Mouse (Mus musculus) embryonic fibroblast, embryonic 13.5 days (primary cell): ENCODE results near the gene Gm13695.
"Not testable (repeated sequence)": the region's sequence is repeated elsewhere in the genome, so short reads cannot be mapped to it uniquely, and the experiment has no call there.

Experiments
- CTCF ChIP-seq: IDR thresholded peaks from 2 replicates; pipeline ENCODE4 v1.5.1; 2011; ENCODE audit warnings: mild to moderate bottlenecking, control low read depth, low read length, moderate library complexity, borderline replicate concordance; ENCODE audit not compliant: insufficient read depth
- POLR2A ChIP-seq: IDR thresholded peaks from 2 replicates; pipeline ENCODE4 v1.6.1; 2011; ENCODE audit warnings: low read depth, mild to moderate bottlenecking, control low read depth, low read length, moderate library complexity

DNA sequence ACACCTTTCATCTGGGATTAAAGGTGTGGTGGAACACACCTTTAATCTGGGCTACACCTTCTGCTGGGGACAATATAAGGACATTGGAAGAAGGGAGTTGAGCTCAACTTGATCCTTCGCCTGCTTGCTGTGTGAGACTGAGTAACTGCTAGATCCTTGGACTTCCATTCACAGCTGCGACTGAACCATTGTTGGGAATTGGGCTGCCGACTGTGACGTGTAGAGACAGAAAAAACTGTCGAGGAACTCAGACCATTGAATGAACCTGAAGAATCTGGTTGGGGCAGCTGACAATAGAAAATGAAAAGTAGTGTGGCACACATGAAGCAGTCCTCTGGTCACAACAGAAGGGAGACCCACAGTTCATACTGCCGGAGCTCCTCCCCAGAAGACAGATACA is 11.5 kb downstream of the Gm13695 start, which contains the start of gene Gm13694:
- TF ChIP-seq CTCF, POLR2A: not testable (repeated sequence)
